Mouse (Mus musculus) C2C12 (cell line): Measurements from ENCODE around the gene Zfp36l2. TPM values are rescaled to one million over a fixed set of nuclear protein-coding genes. Genes with fewer than 3 reads are reported as not detected.

Source experiments
- H3K27me3 ChIP-seq: one replicate; pipeline ENCODE4 v1.6.1; 2011; ENCODE audit not compliant: control insufficient read depth, insufficient read depth, insufficient read length
- H3K36me3 ChIP-seq: one replicate; pipeline ENCODE4 v1.6.1; 2011; ENCODE audit not compliant: control insufficient read depth, insufficient read depth
- H3K4me3 ChIP-seq: one replicate; pipeline ENCODE4 v1.5.1; 2011; ENCODE audit warnings: mild to moderate bottlenecking, control low read depth; ENCODE audit not compliant: poor library complexity, insufficient read depth, severe bottlenecking
- H3K79me2 ChIP-seq: one replicate; pipeline ENCODE4 v1.6.1; 2011; ENCODE audit not compliant: control insufficient read depth, insufficient read depth
- H3K79me3 ChIP-seq: one replicate; pipeline ENCODE4 v1.6.1; 2011; ENCODE audit warnings: low read depth, control low read depth
- H3ac ChIP-seq: one replicate; pipeline ENCODE3; 2011; ENCODE audit warnings: low read depth; ENCODE audit not compliant: control insufficient read depth, insufficient read length
- CEBPB ChIP-seq: IDR thresholded peaks from one replicate; pipeline ENCODE4 v1.6.1; 2011; ENCODE audit warnings: low read depth, mild to moderate bottlenecking, control low read depth, moderate library complexity
- CTCF ChIP-seq: IDR thresholded peaks from one replicate; pipeline ENCODE4 v1.5.1; 2011; ENCODE audit not compliant: control insufficient read depth, insufficient read depth, insufficient read length
- FOSL1 ChIP-seq: IDR thresholded peaks from one replicate; pipeline ENCODE4 v1.8.0; 2011; ENCODE audit warnings: mild to moderate bottlenecking, low read length; ENCODE audit not compliant: poor library complexity, insufficient read depth, severe bottlenecking
- MAX ChIP-seq: IDR thresholded peaks from one replicate; pipeline ENCODE4 v1.6.1; 2011; ENCODE audit warnings: mild to moderate bottlenecking, control low read depth
- MYOD1 ChIP-seq: IDR thresholded peaks from one replicate; pipeline ENCODE4 v1.6.1; 2011; ENCODE audit warnings: low read depth; ENCODE audit not compliant: control insufficient read depth, insufficient read length
- MYOG ChIP-seq: IDR thresholded peaks from one replicate; pipeline ENCODE4 v1.6.1; 2011; ENCODE audit not compliant: control insufficient read depth, insufficient read length; ENCODE audit errors: extremely low read depth
- USF1 ChIP-seq: IDR thresholded peaks from one replicate; pipeline ENCODE4 v1.6.1; 2011; ENCODE audit warnings: low read depth, mild to moderate bottlenecking, control low read depth, moderate library complexity
- polyA plus RNA-seq: library from polyadenylated mRNA; unstranded; fragments of >200 nt; fragmentation: generic; extraction: Trizol; gene quantifications from one replicate; pipeline ENCODE4 v1.2.1, GENCODE M21; 2012; ENCODE audit warnings: missing spikeins

Zfp36l2 gene
- polyA plus RNA-seq, 1 experiment = 61.8 TPM

DNA sequence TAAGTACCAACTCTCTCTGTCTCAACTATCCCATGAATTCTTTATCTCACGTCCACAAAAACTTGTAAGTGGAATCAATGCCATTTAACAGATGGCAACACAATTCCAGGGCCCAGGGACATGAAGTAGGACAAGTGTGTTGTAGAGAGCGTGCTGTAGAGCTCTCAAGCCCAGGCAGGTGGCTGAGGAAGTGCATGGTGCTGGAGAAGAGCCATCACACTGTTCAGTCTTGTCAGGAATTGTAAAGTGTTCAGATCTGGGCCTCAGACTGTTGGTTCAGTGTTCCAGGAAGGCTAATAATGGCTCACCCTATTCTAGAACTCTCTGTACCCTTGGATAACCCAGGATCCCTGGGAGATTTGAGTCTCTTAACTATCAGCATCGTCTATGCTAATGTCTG lies 43.6 kb downstream of the Zfp36l2 start:
- H3K4me3 ChIP-seq = no peak overlapping the region
- TF ChIP-seq CTCF (no peak), CEBPB (no peak), MYOG (no peak), MAX (no peak), MYOD1 (no peak), FOSL1 (no peak), USF1 (no peak)

DNA sequence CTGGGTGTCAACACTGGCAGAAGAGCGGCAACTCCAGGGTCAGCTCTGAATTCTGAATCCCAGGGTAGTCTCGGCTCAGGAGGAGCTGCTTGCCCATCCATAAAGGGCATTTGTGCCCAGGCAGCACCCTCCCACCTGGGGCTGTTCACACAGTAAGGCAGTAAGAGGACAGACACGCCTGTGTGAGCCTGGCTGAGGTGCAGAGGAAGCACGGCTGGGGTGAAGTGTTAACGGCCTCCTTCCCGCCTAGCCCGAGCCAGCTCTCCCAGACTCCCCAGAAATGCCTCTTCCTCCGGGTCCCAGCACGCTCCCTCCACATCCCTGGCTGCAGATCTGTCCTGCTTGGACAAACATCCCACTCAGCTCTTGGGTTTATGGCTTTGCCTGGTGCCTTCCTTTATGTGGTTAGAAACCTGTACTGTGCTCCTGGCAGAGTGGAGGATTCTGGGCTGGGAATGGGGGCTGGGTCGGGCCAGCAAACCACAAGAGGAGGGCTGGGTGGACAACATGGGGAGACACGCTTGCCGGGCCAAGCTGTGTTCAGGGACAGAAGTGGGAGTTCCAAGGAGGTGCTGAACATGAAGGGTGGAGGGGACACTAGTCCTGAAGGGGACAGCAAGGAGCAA lies 44.4 kb downstream of the Zfp36l2 start:
- Histone ChIP-seq H3K36me3 (no peaks in the 10 kb centered on the region), H3K4me3 (no peak overlapping the region), H3K79me2 (no peaks in the 10 kb centered on the region), H3K27me3 (no peaks in the 10 kb centered on the region), H3K79me3 (no peaks in the 10 kb centered on the region), H3ac (no peak overlapping the region)
- TF ChIP-seq USF1 = no peak
- TF ChIP-seq CTCF = no peak
- TF ChIP-seq FOSL1 = no peak
- no peak for TF ChIP-seq MAX
- no peak for TF ChIP-seq CEBPB
- TF ChIP-seq MYOG = no peak
- TF ChIP-seq MYOD1 = no peak

More for the DNA sequence above, 43.6 kb downstream of the Zfp36l2 start:
- no peaks in the 10 kb centered on the region for H3K79me2 ChIP-seq
- H3K27me3 ChIP-seq = no peaks in the 10 kb centered on the region
- H3K79me3 ChIP-seq = no peaks in the 10 kb centered on the region
- no peaks in the 10 kb centered on the region for H3K36me3 ChIP-seq
- no peak overlapping the region for H3ac ChIP-seq

DNA sequence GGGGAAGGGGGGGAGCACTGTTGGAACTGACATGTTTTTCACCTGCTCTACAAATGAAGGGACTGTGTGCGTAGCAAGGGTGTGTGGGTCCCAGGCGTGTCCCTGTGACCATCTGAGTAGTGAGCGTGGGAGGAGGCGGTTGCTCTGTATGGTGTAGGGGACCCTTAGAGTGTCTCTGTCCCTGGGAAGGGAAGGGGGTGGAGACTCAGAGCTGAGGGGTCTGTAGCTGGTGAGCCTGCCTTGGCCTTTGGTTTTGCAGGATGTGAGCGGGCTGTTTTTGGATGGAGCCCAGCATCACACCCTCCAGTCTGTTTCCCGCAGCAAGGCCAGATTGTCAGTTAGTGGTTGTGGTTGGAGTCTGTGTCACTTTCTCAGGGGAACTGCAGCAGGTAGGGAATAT lies 46.1 kb downstream of the Zfp36l2 start:
- no peak overlapping the region for H3ac ChIP-seq
- no peaks in the 10 kb centered on the region for H3K36me3 ChIP-seq
- H3K27me3 ChIP-seq = no peaks in the 10 kb centered on the region
- no peaks in the 10 kb centered on the region for H3K79me2 ChIP-seq
- no peak overlapping the region for H3K4me3 ChIP-seq
- TF ChIP-seq MYOG = no peak
- no peak for TF ChIP-seq CEBPB
- TF ChIP-seq MAX = no peak
- no peak for TF ChIP-seq FOSL1
- TF ChIP-seq USF1 = no peak
- TF ChIP-seq MYOD1 = no peak
- TF ChIP-seq CTCF = no peak
- no peaks in the 10 kb centered on the region for H3K79me3 ChIP-seq

DNA sequence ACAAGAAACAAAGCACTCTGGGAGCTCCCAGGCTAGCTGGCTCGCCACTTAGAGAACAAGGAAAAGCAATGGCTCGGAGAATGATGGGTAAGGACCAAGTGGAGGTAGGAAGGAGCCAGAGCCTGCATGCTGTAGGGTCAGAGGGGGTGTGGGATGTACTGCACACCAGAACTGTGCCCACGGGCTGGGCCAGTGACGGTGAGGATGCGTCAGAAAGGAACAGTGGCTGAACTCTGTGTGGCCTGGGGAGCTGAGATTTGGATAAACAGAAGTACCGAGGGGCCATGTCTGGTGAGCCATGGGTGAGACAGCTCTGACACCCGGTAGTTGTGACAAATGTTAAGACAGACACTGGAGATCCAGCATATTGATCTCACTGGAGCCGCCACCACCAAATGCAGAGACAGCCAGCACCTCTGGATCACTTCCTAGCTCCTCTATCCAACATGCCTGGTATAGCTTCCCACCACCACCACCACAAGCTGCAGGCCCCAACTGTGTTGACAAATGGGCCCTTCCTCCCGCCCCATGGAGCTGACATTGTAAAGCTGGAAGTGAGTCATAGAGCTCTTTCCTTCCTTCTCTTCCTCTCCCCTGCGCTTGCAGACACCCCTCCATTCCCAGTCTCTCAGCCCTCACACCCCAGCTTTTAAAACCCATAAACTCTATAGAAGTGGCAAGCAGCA lies 46.8 kb downstream of the Zfp36l2 start:
- TF ChIP-seq CEBPB (no peak), FOSL1 (no peak), MYOG (no peak), MYOD1 (no peak), MAX (no peak), USF1 (no peak), CTCF (no peak)
- no peaks in the 10 kb centered on the region for H3K79me2 ChIP-seq

DNA sequence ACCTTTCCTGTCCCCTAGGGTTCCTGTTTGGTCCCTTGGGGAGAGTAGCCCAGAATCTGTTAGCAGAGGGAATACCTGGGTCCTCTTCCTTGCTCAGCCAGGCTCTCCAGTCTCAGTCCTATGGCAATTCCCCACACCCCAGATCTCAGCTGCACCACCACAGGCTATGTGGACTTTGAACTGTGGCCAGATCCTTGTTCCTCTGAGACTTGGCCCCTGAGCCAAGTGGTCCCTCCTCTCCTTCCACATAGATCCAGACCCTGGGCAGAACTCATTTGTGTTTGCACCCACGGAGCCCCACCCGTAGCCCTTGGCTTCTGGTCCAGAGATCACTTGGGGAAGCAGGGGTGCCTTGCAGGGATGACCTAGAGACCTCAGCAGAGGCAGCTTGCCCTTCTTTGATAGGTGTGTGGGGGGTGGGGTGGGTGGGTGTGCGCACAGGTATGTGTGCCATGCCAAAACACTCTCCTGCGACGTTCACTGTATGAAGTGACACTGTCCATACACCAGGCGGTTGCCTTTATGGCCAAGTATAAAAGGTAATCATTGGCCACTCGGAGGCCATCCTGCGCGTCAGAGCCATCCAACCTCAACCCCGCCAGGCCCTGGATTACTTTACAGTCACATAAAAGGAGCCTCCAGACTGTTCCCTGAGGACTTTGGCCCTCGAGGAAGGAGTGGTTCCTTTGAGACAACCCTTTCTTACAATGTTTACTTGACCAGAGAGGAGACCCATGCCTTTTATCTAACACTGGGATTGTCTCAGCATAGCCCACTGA lies 50.2 kb downstream of the Zfp36l2 start:
- H3K36me3 ChIP-seq = no peaks in the 10 kb centered on the region
- no peak overlapping the region for H3K4me3 ChIP-seq
- no peaks in the 10 kb centered on the region for H3K27me3 ChIP-seq
- no peak for TF ChIP-seq CEBPB
- TF ChIP-seq MAX = no peak
- no peak for TF ChIP-seq MYOG
- TF ChIP-seq FOSL1 = no peak
- TF ChIP-seq CTCF = no peak
- no peak for TF ChIP-seq USF1
- no peak for TF ChIP-seq MYOD1
- H3K79me2 ChIP-seq = no peaks in the 10 kb centered on the region
- H3ac ChIP-seq = no peak overlapping the region
- H3K79me3 ChIP-seq = no peaks in the 10 kb centered on the region

More for the DNA sequence above, 46.8 kb downstream of the Zfp36l2 start:
- H3K79me3 ChIP-seq = no peaks in the 10 kb centered on the region
- peak overlapping the region; percentile 31 for H3ac ChIP-seq
- H3K36me3 ChIP-seq = no peaks in the 10 kb centered on the region
- no peaks in the 10 kb centered on the region for H3K27me3 ChIP-seq
- no peak overlapping the region for H3K4me3 ChIP-seq
